Mouse (Mus musculus) granulocyte monocyte progenitor cell, adult 5-6 weeks (primary cell): ENCODE results near the gene Ddost. TPM values are rescaled to one million over a fixed set of nuclear protein-coding genes. Genes with fewer than 3 reads are reported as not detected.

Experiments
- total RNA-seq, 2 experiments: library from RNA; stranded (forward) in 1 of 2; stranded (reverse) in 1 of 2; fragments of 200-712, 200-1000 nt in 1 of 2; fragments of >200 nt in 1 of 2; fragmentation: Nextera tagmentation in 1 of 2; gene quantifications; 2 replicates each; pipeline ENCODE4 v1.2.3; 2014 to 2017

Ddost gene
- total RNA-seq, 2 experiments from 2014 or later, result 289 to 318 TPM

Other genes starting within 250 kb of the Ddost start
- 203 and 218 TPM in 2 replicates for gene Hp1bp3, start 88.4 kb upstream of the Ddost start, total RNA-seq (2014; fragmentation: Nextera tagmentation)
- 221 and 239 TPM in 2 replicates for gene Hp1bp3, start 88.4 kb upstream of the Ddost start, total RNA-seq (2017)
- 29.1 and 42.7 TPM in 2 replicates for gene Sh2d5, start 54.3 kb upstream of the Ddost start, total RNA-seq (2014; fragmentation: Nextera tagmentation)
- gene Sh2d5, start 54.3 kb upstream of the Ddost start, total RNA-seq (2017), result 18.8 and 27.7 TPM in 2 replicates
- 8.1 and 10.6 TPM in 2 replicates for gene Kif17, start 54.3 kb upstream of the Ddost start, total RNA-seq (2014; fragmentation: Nextera tagmentation)
- 6.0 and 8.9 TPM in 2 replicates for gene Kif17, start 54.3 kb upstream of the Ddost start, total RNA-seq (2017)
- gene Pink1, start 21.6 kb downstream of the Ddost start, total RNA-seq (2014; fragmentation: Nextera tagmentation), result 30.2 and 30.9 TPM in 2 replicates
- 29.9 and 40.8 TPM in 2 replicates for gene Pink1, start 21.6 kb downstream of the Ddost start, total RNA-seq (2017)
- gene Cda, start 63.3 kb downstream of the Ddost start, total RNA-seq (2014; fragmentation: Nextera tagmentation), result not detected in 2 replicates
- not detected in 2 replicates for gene Cda, start 63.3 kb downstream of the Ddost start, total RNA-seq (2017)
- not detected in 2 replicates for gene Fam43b, start 91.8 kb downstream of the Ddost start, total RNA-seq (2014; fragmentation: Nextera tagmentation)
- gene Fam43b, start 91.8 kb downstream of the Ddost start, total RNA-seq (2017), result not detected in 2 replicates
- 7.4 and 10.1 TPM in 2 replicates for gene Mul1, start 129.9 kb downstream of the Ddost start, total RNA-seq (2014; fragmentation: Nextera tagmentation)
- 7.6 and 8.7 TPM in 2 replicates for gene Mul1, start 129.9 kb downstream of the Ddost start, total RNA-seq (2017)
- gene Camk2n1, start 149.6 kb downstream of the Ddost start, total RNA-seq (2014; fragmentation: Nextera tagmentation), result not detected in 2 replicates
- not detected in 2 replicates for gene Camk2n1, start 149.6 kb downstream of the Ddost start, total RNA-seq (2017)